Mouse (Mus musculus) NIH3T3 (cell line): ENCODE measurements around the gene S100pbp.
A peak's percentile ranks its signal among the peaks of the same experiment; 100 is the strongest.

Source experiments
- DNase-seq: peaks from one replicate; pipeline ENCODE4 v3.0.0-alpha.2; 2012; ENCODE audit warnings: low read depth

S100pbp gene

GRCm38 (mm10) chr4:129220376-129221089 is 31.0 kb upstream of the S100pbp start:
- no peak for DNase-seq

- no peak for DNase-seq
Measured at GRCm38 (mm10) chr4:129219198-129219597, 29.7 kb upstream of the S100pbp start.

GRCm38 (mm10) chr4:129218569-129219175 is 29.1 kb upstream of the S100pbp start:
- DNase-seq = peak; percentile 55

DNA sequence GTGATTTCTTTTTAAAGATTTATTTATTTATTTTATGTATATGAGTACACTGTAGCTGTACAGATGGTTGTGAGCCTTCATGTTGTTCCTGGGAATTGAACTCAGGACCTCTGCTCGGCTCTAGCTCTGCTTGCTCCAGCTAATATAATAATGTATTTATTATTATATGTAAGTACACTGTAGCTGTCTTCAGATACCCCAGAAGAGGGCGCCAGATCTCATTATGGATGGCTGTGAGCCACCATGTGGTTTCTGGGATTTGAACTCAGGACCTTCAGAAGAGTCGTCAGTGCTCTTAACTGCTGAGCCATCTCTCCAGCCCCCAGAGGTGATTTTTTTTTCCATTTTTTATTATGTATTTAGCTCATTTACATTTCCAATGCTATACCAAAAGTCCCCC is 23.0 kb upstream of the S100pbp start:
- peak; percentile 58 for DNase-seq

DNA sequence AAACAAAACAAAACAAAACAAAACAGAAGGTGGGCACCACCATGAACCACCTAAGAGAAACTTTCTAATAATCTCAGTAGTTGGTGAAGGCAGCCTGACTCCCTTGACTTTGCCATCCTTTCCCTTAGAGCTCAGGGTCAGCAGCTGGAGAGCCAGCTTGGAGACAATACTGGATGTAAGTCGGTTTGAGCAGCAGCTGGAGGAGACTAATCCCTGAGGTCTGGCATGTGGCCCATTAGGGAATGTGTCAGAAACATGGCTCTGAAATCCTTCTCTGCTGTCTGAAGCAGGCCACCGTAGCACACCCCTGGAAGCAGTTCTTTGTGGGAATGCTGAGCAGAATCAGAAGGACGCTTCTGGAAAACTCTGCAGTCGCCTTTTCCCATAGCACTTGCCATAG is 21.9 kb upstream of the S100pbp start:
- peak; percentile 80 for DNase-seq

DNA sequence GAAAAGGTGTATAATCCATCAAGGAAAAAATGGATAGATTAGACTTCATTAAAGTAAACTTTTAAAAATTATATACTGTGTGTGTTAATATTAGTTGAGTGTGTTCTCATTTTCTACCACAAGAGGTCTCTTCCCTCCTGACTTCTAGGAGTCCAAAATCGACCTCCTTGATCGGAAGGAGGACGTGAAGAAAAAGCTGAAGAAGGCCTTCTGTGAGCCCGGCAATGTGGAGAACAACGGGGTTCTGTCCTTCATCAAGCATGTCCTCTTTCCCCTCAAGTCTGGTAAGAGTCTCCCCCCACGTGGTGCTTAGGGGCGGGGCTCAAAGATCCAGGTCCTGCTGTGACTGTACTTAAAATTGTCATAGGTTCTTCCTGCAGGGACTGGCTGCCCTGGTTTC is 20.0 kb upstream of the S100pbp start:
- peak; percentile 70 for DNase-seq

DNA sequence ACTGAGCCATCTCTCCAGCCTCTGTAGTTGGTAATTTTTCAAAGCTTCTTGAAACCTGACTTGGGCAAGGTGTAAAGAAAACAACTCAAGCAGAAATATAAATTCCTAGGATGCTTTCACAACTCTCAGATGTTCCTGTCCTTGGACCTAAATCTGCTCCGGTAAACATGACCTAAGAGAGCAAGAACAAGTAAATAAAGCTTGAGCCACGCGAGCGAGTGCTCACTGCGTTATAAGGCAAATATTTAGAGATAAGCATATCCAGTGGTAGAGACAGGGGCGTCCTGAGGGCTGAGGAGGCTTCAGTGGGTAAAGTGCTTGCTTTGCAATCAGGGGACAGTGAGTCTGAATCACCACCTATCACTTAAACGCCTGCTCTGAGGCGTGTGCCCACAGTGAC is 17.3 kb upstream of the S100pbp start:
- no peak for DNase-seq

DNA sequence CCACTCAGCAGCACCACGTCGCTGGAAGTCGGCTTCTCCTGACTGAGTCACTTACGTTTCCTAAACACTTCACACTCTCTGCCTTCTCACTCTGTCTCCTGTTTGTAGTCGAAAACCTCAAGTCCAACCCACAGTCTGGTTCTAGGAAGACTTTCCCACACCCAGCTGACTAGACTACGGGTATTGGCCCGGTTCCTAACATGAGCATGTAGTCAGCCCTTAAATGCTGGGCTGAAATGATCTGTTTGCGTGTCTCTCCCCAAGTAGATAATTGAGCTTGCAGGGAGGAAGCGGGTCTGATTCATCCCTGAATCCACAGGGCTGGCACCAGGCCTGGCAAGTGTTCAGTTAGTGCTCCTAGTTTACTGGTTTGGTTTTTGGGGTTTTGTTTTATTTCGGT is 15.1 kb upstream of the S100pbp start:
- peak; percentile 97 for DNase-seq

GRCm38 (mm10) chr4:129197514-129197913 is 8.0 kb upstream of the S100pbp start:
- no peak for DNase-seq

- no peak for DNase-seq
Measured at GRCm38 (mm10) chr4:129194280-129194679, 4.8 kb upstream of the S100pbp start.

- DNase-seq = no peak
Measured at GRCm38 (mm10) chr4:129191691-129192090, 2.2 kb upstream of the S100pbp start.

- DNase-seq = peak; percentile 51
Measured at GRCm38 (mm10) chr4:129190538-129190937, 1.0 kb upstream of the S100pbp start.

GRCm38 (mm10) chr4:129188803-129189541 is 555 bp downstream of the S100pbp start:
- DNase-seq = peak; percentile 76

GRCm38 (mm10) chr4:129188041-129188659 is 1.4 kb downstream of the S100pbp start:
- no peak for DNase-seq

DNA sequence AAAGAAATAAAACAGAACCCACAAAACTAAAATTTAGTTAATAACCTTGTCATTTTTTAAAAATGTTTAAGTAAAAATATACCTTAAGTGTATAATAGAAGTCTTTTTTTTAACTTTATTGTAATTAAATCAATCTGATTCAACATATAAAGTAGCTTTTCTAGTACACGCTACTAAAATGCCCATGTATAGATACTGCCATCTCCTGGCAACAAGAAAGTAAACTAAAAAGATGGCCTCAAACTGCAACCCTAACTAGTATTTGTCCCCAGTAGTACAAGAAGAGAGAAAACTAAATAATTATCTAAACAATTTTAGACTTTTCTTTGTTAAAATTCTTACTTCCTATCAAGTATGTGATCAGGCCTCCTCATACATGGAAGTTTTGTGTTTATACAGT is 10.0 kb downstream of the S100pbp start:
- peak; percentile 38 for DNase-seq

- peak; percentile 23 for DNase-seq
Measured at GRCm38 (mm10) chr4:129172529-129172928, 17.0 kb downstream of the S100pbp start.

GRCm38 (mm10) chr4:129161581-129162255 is 27.8 kb downstream of the S100pbp start:
- DNase-seq = no peak

DNA sequence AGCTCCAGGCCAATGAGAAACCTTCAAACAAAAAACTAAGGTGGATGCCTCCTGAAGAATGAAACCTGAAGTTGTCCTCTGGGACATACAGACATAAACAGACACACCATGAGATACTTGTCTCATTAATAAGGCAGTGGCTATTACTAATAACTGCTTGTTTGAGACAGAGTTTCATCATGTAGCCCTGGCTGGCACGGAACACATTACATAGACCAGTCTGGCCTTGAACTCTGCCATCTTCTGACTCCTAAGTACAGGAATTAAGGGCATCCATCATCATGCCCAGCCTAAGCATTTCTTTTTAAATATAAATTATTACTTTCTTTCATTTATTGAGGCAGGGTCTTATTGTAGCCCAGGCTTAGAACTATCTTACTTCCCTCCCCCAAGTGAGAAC is 28.5 kb downstream of the S100pbp start:
- DNase-seq = no peak

DNA sequence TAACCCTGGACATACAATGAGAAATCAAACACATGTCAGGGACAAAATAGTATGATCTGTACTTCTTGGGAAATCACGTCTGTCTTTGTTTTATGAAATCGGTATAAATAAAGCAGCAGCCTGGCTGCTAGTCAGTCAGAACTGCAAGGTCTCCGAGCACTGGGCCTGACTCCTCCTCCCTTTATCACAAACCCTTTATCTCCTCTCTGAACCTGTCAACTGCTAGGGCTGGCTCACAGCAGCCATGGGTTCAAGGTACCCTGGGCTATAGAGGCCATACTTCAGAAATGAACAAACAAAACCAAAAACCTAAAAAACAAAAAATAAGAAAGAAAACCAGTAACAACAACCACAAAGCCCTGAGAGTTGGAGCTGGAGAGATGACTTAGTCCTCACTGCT is 31.0 kb downstream of the S100pbp start:
- no peak for DNase-seq

DNA sequence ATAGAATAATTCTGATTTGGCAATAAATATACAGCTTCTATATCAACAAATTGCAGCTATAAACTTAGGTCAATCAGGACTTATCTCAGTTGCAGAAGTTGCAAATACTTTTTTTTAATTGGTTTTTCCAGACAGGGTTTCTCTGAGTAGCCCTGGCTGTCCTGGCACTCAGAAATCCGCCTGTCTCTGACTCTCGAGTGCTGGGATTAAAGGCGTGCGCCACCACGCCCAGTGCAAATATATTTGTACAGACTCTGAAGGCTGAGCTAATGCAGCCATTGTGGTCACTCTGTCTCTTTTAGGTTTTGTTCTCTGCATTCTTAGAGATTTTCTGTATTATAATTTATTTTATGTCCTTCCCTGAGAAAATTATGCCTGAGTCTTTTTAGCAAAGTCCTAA is 32.0 kb downstream of the S100pbp start:
- no peak for DNase-seq

DNA sequence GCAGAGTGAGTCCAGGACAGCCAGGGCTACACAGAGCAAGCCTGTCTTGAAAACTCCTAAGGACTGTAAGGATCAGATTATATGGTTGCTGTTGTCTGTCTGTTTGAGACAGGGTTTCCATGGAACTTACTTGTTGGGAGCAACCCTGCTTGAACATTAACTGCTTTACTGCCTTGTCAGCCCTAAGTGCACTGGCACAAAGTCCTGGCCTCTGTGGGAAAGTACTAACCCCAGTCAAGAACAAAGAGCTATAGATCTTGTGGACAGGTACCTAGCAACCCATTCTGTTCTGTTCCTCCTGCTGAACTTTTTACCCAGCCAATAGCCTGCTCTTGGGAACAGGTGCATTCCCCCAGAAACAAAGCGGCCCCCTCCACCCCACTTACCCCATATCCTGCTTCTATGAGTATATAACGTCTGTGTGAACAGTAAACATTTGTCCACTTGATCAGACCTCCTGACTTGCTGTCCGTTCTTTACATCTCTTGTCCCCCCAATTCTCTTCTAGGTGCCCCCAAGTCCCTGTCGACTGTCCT is 38.2 kb downstream of the S100pbp start:
- no peak for DNase-seq

DNA sequence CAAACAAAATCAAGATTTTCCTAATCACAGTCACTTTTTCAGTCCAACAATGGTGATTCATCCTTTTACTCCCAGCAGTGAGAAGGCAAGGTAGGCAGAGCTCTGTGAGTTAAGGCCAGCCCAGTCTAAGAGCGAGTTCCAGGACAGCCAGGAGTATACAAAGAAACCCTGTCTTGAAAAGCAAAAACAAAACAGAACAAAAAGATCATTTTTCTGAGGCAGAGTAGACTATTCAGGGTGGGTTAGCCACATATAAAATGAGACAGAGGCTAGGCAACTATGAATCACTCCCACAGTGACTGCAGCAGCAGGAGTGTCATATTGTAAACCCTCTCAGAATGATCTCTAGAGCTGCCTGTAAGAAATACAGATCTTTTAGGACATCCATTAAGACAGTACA is 40.2 kb downstream of the S100pbp start:
- peak; percentile 62 for DNase-seq
